Mouse (Mus musculus) gastrocnemius, adult 2 months (tissue): ENCODE measurements around the gene Ccdc9. TPM values are rescaled to one million over a fixed set of nuclear protein-coding genes. Genes with fewer than 3 reads are reported as not detected.
"Not testable (repeated sequence)": the region's sequence is repeated elsewhere in the genome, so short reads cannot be mapped to it uniquely, and the experiment has no call there.

Experiments
- DNase-seq: peaks from one replicate; pipeline ENCODE4 v3.0.0; 2022
- H3K27ac ChIP-seq: fragments of 200-600 bp; 2 replicates; pipeline ENCODE4 v1.8.1; 2022; ENCODE audit warnings: mild to moderate bottlenecking
- H3K4me3 ChIP-seq: fragments of 200-600 bp; 2 replicates; pipeline ENCODE4 v1.8.1; 2022; ENCODE audit warnings: mild to moderate bottlenecking, moderate library complexity
- CTCF ChIP-seq: fragments of 200-600 bp; IDR thresholded peaks from 2 replicates; pipeline ENCODE4 v1.8.1; 2022; ENCODE audit warnings: antibody characterized with exemption, mild to moderate bottlenecking, moderate library complexity
- intact Hi-C: fragments of 180-260 bp; cut with DNase I; formaldehyde crosslinking; loops from one replicate; pipeline ENCODE4 v1.15.1; 2025
- total RNA-seq, 2 experiments: library from RNA; stranded (reverse); gene quantifications; 2 replicates each; pipeline ENCODE4 v1.2.3; 2021

Gene Ccdc9
- total RNA-seq, 2 experiments from 2014 or later, result 41.0 to 42.1 TPM

DNA sequence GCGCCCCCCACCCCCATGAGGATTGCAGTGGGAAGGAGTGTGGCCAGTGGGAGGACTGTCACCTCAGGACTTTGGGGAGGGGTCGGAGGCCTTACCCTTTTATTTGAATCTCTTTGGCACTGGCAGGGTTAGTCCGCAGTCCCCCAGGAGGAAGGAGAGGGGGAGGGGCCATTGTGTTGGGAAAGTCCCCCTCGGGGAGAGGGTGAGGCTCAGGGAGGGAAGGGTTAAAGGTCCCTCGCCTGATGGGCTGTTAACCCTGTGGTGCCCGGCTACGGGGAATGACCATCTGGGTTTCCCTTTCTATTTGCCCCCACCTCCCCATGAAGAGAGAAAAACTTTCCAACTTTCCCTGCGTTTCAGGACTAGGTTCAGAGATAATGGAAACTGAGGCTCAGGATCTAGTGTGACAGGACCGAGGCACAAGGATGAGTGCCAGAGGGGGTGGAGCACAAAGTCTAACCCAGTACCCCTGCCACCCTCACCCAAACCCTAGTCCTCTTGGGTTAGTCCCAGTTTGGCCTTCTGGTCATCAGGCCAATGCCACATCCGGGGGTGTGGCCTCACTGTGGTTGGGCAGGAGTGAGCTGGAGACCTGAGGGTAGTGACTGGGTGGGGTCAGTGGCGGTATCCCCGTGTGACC is 26.2 kb upstream of the Ccdc9 start:
- intact Hi-C loops, result loop anchor here (1.0 kb wide), 1 partner anchor 17 kb away; no protein-coding TSS in a partner anchor
- peak; percentile 82 for DNase-seq

DNA sequence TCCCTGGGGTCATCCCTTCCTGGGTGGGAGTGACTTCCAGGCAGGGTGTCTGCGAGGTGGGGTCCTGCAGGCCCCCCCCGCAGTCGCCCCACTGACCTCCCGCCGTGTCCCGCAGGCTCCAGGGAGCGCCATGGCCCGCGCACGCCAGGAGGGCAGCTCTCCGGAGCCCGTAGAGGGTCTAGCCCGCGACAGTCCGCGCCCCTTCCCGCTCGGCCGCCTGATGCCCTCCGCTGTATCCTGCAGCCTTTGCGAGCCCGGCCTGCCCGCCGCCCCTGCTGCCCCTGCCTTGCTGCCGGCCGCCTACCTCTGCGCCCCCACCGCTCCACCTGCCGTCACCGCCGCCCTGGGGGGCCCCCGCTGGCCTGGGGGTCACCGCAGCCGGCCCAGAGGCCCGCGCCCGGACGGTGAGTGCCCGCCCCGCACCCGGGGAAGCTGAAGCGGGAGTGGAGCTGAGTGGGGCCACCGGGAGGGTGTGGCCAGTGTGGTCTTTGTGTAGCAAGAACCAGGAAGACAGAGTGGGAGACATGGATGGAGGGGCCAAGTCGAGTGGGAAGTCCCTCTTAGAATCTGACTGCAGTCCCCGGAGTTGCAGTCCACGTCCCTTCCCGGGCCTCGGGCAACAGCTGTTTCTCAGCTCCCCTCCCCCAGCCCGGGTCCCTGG is 25.5 kb upstream of the Ccdc9 start:
- no peak for TF ChIP-seq CTCF
- Histone ChIP-seq H3K4me3 (peak overlapping the region; percentile 84), H3K27ac (peak overlapping the region; percentile 100)
- DNase-seq, result peak; percentile 68
- intact Hi-C loops, result no loop called here

More for the DNA sequence above, 26.2 kb upstream of the Ccdc9 start:
- Histone ChIP-seq H3K27ac (peak overlapping the region; percentile 100), H3K4me3 (peak overlapping the region; percentile 84)
- TF ChIP-seq CTCF, result no peak

DNA sequence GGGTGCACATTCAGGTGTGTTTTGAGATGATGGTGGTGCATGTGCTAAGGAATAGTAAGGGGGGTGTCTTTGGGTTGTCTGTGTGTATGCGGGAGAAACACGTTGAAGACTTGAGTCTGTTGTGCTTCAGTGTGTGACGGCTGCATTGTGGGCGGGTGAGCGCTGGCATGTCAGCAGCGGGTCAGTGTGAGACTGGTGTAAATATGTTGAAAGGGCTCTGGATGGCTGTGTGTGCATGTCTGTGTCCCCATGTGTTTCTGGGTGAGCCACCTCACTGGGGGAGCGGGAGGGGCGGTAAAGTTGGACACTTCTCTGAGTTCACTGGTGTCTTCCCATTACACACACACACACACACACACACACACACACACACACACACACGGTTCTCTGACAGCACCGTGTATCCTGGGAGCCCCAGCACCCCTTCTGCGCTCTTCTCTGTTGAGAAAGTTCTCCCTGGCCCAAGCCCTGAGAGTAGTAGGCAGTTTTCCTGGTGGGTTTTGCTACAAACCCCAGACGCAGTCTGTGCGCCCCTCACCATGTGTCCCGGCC is 24.9 kb upstream of the Ccdc9 start:
- intact Hi-C loops, result no loop called here

DNA sequence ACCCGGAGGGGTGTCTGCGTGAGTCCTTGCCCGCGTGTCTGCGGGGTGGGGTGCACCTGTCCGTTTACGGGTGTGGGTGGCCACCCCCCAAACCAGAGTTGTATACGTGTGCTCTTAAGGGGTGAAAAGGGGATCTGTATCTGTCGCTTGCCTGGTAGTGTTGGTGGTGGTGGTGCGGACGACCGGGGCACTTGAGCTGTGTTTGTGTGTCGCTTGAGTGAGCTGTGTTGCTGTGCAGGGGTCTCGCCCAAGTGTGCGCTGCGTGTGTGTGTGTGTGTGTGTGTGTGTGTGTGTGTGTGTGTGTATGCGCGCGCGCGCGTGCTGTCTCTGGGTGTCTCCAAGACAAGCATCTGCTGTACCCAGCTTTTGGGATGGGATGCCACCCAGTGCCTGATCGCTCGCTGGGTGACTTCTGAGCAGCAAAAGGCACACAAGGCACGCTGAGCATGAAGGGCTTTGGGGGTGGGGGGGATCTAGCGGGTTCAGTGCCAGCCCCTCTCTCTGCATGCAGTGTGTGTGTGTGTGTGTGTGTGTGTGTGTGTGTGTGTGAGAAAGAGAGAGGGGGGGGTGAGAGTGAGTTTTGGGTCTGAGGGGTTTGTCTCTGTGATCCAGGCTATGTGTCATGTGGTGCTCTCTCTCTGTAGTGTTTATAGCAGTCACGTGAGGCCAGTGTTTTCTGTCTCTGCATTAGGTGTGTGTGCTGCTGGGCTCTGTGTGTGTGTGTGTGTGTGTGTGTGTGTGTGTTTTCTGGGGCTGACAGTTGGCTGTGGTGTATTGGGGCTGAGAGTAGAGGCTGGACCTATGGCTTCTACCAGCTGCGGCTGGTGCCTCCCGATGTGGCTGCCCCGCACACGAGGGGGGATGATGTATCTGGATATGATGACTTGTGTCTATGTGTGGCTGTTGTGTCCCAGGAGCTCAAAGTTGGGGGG is 24.2 kb upstream of the Ccdc9 start:
- Histone ChIP-seq H3K27ac (peak overlapping the region; percentile 100), H3K4me3 (peak overlapping the region; percentile 84)
- no peak for TF ChIP-seq CTCF
- peak; percentile 50 for DNase-seq
- intact Hi-C loops, result no loop called here

More for the DNA sequence above, 24.9 kb upstream of the Ccdc9 start:
- Histone ChIP-seq H3K4me3 (peak overlapping the region; percentile 84), H3K27ac (peak overlapping the region; percentile 100)
- peak; percentile 39 for DNase-seq
- TF ChIP-seq CTCF, result no peak

DNA sequence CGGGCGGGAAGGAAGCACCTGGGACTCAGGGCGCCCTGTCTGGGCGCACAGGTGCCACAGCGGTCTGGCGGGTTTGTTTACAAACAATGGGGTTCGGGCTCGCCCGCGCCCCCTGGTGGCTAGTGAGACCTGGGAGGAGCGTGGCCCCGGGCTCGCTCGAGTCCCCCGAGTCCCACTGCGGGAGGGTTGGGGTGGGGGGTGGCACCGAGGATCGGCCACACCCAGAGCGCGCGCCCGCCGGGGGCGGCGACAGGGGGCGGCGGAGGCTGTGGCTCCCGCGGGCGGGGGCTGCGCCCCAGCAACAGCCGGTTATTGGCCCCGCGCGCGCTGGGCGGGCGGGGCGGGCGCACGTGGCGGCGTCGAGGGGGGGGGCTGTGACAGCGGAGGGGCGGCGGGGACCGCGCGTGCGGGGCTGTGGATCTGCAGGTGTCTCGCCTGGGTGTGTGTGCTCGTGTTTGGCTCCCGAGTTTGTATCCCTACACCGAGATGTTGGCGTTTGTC is 23.5 kb upstream of the Ccdc9 start:
- peak overlapping the region; percentile 95 for H3K27ac ChIP-seq
- intact Hi-C loops, result no loop called here
- TF ChIP-seq CTCF, result peak; percentile 79
- H3K4me3 ChIP-seq, result peak overlapping the region; percentile 84
- DNase-seq, result peak; percentile 93

DNA sequence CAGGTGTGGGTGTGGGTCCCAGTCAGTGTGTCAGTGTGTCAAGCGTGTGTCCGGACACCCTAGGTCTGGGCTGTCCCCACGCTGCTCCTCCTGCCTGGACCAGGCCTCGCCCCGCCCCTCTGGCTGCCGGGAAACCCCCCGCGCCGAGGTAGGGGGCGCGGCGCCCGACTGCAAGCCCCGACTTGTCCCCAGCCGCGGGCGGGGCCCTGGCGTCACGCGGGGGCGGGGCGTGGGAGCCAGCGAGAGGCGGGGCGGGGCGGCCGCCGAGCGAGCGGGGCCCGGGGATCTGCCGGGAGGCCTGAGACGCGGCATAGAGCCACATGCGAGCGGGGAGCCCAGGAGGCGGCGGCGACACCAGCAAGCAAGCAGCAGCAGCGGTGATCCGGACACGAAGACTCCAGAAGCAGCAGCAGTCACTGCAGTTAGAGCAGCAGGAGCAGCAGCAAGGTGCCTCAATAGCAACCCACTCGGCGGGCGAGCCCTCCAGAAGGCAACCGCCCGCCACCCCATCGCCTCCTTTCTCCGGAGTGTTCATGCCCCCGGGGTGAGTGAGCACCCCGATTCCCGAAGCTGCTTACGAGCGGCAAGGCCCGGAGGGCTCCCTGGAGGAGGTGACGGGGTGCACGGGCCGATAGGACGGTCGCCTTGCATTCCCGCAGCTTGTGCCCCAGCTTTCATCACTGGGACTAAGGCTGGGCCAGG is 22.9 kb upstream of the Ccdc9 start:
- peak overlapping the region; percentile 95 for H3K27ac ChIP-seq
- TF ChIP-seq CTCF, result no peak
- peak; percentile 95 for DNase-seq
- H3K4me3 ChIP-seq, result peak overlapping the region; percentile 84
- intact Hi-C loops, result no loop called here

DNA sequence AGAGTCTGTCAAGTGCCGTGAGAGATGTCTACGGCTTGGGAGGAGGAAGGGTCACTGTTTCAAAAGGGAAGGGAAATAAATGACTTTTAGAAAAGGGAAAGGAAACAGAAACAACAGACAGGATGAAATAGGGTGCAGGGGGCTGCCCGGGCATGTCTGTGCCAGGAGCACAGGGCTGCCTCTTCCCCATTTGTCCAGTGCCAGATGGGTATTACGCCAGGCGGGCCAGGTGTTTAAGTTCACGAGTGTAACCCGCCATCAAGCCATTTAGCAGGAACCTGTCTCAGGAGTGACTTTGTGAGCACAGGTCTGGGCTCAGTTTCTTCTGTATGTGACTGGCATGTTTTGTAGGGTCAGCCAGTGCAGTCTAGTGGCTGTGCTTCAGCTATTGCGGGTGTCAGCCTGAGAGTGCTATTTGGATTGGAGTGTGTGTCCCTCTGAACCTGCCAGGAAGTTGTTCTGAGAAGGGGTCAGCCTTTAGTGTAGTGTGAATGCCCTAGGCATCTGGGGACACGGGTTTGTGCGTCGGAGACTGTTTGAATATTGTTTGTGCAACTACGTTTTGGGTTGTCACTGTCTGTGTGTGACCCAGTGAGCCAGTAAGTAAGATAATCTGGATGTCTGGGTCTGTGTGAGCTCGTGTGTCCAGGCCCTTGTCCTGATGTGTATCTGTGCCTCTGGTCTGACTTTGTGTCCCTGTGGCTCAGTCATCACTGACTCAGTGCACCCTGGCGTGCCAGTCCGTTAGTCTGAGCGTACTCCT is 22.1 kb upstream of the Ccdc9 start:
- intact Hi-C loops, result no loop called here
- Histone ChIP-seq H3K27ac (peak overlapping the region; percentile 95), H3K4me3 (peak overlapping the region; percentile 84)
- DNase-seq, result no peak
- TF ChIP-seq CTCF, result no peak

DNA sequence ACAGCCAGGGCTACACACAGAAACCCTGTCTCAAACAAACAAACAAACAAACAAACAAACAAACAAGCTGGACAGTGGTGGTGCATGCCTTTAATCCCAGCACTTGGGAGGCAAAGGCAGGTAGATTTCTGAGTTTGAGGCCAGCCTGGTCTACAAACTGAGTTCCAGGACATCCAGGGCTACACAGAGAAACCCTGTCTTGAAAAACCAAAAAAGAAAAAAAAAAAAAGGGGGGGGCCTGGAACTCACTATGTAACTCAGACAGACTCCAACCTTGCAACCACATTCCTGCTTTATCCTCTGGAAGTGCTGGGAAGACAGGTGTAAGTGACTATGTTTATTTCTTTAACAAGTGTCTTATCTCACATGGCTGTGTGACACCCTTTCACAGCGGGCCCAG is 21.5 kb upstream of the Ccdc9 start, which contains the start of gene Bbc3:
Gene Bbc3, plus strand, starts transcription at position 301 of the 400 bp plus-strand sequence.
- Histone ChIP-seq H3K27ac (peak within 1 kb of the TSS; percentile 95), H3K4me3 (peak within 1 kb of the TSS; percentile 84)
- DNase-seq, intact Hi-C loops: not testable (repeated sequence)

DNA sequence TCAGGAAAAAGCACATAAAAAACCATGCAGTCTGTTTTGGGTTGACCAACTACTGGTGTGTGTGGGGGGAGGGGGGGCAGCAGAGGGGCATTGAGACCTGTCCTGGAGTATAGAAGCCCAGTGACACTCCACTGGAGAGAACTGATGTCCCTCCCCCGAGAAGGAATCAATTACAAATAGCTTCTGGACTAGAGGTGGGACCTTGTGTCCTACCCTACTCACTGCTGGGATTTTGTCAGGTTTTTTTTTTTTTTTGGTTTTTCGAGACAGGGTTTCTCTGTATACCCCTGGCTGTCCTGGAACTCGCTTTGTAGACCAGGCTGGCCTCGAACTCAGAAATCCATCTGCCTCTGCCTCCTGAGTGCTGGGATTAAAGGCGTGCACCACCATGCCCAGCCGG is 20.5 kb upstream of the Ccdc9 start:
- intact Hi-C loops, H3K27ac ChIP-seq, H3K4me3 ChIP-seq, DNase-seq: not testable (repeated sequence)

DNA sequence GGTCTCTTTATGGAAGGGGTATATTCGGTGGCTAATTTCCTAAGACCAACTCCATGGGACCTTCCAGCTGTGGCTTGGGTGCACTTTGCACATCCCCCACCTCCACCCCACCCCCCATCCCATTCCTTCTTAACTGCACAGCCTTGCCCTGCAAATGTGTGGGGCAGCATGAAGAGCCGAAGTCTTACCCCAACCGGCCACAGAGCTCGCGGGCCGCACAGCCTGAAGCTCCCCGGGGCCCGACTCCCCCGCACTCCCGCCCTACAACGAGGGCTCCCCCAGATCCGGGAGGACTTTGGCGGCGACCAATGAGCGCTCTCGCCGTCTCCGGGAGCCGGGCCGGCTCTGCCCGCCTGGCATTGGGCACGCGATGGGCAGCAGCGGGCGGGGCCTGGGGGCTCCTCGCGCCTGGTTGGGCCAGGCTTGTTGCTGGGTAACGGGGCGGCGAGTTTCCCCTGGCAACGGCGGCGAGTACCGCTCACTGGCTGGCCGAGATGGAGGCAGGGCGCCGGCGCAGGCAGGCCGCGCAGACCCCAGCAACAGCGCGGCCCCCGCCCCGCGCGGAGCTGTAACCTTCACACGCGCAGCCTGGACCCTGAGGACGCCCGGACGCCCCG is 12.9 kb upstream of the Ccdc9 start:
- Histone ChIP-seq H3K4me3 (peak overlapping the region; percentile 68), H3K27ac (peak overlapping the region; percentile 24)
- intact Hi-C loops, result loop anchor here (5.0 to 10.0 kb wide), 2 partner anchors 165 to 318 kb away; no protein-coding TSS in a partner anchor
- no peak for TF ChIP-seq CTCF
- DNase-seq, result peak; percentile 96

DNA sequence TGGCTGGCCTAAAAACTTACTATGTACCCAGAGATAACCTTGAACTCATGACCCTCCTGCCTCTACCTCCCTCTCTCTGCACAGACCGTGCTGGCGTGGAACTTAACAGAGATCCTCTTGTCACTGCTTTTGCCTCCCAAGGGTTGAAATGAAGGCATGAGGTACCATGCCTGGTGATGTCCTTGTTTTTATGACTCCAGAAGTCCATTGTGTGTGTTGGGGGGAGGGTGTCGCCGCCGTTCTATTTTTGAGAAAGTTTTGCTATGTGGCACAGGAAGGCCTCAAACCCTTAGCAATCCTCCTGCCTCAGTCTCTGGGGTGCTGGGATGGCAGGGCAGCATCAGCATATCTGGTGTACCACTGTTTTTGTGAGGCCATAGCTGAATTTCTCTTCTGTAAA is 12.3 kb upstream of the Ccdc9 start:
- DNase-seq, result no peak
- TF ChIP-seq CTCF, result no peak
- Histone ChIP-seq H3K27ac (peak overlapping the region; percentile 24; the same call in 1 of the 2 replicates), H3K4me3 (no peak overlapping the region)
- intact Hi-C loops, result loop anchor here (5.0 to 10.0 kb wide), 2 partner anchors 166 to 318 kb away; no protein-coding TSS in a partner anchor
